Mouse (Mus musculus) left cerebral cortex, adult 9 months (tissue): ENCODE measurements around the gene Wdr86.
A peak's percentile ranks its signal among the peaks of the same experiment; 100 is the strongest.

Experiments
- DNase-seq, 2 experiments: peaks; one replicate each; pipeline ENCODE4 v3.0.0; 2022; ENCODE audit warnings: low spot score in 2 of 2

Gene Wdr86

DNA sequence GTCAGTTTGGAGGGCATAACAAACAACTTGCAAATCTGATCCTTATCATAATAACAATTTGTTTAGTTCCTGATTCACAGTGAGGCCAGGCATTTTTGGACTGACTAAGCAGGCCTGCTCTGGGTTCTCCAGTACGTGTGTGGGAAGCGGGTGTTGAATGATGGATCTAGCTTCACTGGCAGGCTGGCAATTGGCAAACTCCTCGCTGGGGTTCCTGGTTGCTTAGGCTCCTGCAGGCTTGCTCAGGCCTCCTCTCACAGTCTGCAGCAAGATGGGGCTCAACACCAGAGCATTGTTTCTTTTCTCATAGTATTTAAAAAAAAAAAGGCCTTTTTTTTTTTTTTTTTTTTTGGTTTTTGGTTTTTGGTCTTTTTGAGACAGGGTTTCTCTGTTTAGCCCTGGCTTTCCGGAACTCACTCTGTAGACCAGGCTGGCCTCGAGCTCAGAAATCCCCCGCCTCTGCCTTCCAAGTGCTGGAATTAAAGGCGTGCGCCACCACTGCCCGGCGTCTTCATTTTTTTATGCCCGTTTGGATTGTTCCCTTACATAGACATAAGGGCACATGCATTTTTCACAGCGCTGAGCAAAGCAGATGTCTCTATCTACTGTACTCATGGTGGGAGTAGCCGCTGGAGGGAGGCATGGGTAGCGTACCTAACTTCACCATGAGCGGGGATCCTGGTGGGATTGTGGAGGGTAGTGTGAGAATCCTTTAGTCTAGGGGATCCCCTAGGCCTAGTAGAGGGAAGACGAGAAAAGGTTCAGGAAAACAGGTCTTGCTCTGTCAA lies 45.8 kb downstream of the Wdr86 start:
- DNase-seq = peak; percentile 46 to 75

DNA sequence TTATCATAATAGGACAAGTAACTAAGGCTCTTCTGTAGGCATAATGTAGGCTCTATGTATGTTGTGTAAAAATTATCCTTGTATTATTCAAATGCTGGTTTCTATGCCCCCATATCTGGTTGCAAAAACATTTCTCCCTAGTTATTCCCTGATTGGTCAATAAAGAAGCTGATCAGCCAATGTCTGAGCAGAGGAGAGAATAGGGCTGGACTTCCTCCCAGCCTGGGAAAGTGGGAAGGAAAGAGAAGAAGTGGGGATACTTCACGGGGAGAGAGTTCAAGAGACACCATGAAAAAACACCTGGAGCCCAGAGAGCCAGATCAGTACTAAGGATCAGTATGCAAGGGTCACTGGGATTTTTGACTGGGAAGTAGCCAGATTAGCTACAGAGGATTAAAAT lies 49.1 kb downstream of the Wdr86 start:
- DNase-seq = no peak

DNA sequence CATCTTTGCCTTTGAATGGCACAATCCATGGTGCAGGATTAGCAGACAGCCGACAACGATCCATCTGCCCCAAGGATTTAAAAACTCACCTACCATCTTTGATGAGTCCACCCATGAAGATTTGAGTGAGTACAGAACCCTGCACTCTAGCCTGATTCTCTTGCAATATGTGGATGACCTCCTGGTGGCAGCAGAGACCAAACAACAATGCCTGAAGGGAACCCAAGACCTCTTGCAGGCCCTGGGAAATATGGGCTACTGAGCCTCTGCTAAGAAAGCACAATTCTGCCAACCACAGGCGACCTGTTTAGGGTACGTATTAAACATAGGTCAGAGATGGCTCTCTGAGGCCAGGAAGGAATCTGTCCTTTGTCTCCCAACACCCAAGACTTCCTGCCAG lies 56.3 kb downstream of the Wdr86 start:
- DNase-seq = peak in 1 of 2 experiments; percentile 92
